Mouse (Mus musculus): ENCODE measurements around the gene Slc6a3. TPM values are rescaled to one million over a fixed set of nuclear protein-coding genes. Genes with fewer than 3 reads are reported as not detected.

Gene Slc6a3
- 0.06 and 0.13 TPM in 2 replicates for polyA plus RNA-seq (2015; fragmentation: Nextera tagmentation; extraction: Ambion mirVana)

- H3K36me3 ChIP-seq = no peaks in the 10 kb centered on the region
- no peak within 1 kb of the TSS for H3K27ac ChIP-seq
- H3K4me2 ChIP-seq = peak within 1 kb of the TSS; percentile 80
- whole genome bisulfite sequencing = under 1% methylated on average over 26 of the region's 26 CpGs
- H3K4me1 ChIP-seq (replicated peaks) = peaks cover 11% of the 10 kb centered on the region
- peaks cover 70% of the 10 kb centered on the region for H3K27me3 ChIP-seq
- H3K9me3 ChIP-seq = no peaks in the 10 kb centered on the region
- peak within 1 kb of the TSS; percentile 61 for H3K9ac ChIP-seq
- ATAC-seq (ENCODE audit: low FRiP score) = peak; percentile 80
- H3K4me3 ChIP-seq = peak within 1 kb of the TSS; percentile 48
Observed at GRCm38 (mm10) chr13:73536403-73536821, at the start of gene Slc6a3. Gene Slc6a3, plus strand, starts transcription at chr13:73536747.

- Histone ChIP-seq H3K9me3 (0 out of 2 replicates have a peak, but pooled peaks cover 10% of the 10 kb centered on the region), H3K4me3 (no peak overlapping the region), H3K36me3 (peaks cover 70% of the 10 kb centered on the region), H3K27me3 (no peaks in the 10 kb centered on the region), H3K4me2 (no peak overlapping the region), H3K9ac (no peak overlapping the region), H3K4me1 (replicated peaks) (peaks cover 8% of the 10 kb centered on the region), H3K27ac (no peak overlapping the region)
- WGBS = 57% methylated on average over 3 of the region's 3 CpGs
- ATAC-seq (ENCODE audit: low FRiP score) = no peak
Observed at GRCm38 (mm10) chr13:73488105-73488504, 48.4 kb upstream of the Slc6a3 start.

GRCm38 (mm10) chr13:73488707-73489106 lies 47.8 kb upstream of the Slc6a3 start:
- Histone ChIP-seq H3K9me3 (0 out of 2 replicates have a peak, but pooled peaks cover 10% of the 10 kb centered on the region), H3K27ac (no peak overlapping the region), H3K27me3 (no peaks in the 10 kb centered on the region), H3K36me3 (peaks cover 73% of the 10 kb centered on the region), H3K4me2 (no peak overlapping the region), H3K9ac (no peak overlapping the region), H3K4me1 (replicated peaks) (peaks cover 7% of the 10 kb centered on the region), H3K4me3 (no peak overlapping the region)
- no peak for ATAC-seq (ENCODE audit: low FRiP score)
- WGBS = 92% methylated on average over 9 of the region's 9 CpGs

GRCm38 (mm10) chr13:73489986-73490385 lies 46.6 kb upstream of the Slc6a3 start:
- WGBS = 93% methylated on average over 3 of the region's 3 CpGs
- H3K4me2 ChIP-seq = no peak overlapping the region
- peaks cover 5% of the 10 kb centered on the region; the same call in 1 of the 2 replicates for H3K4me1 ChIP-seq (replicated peaks)
- no peak overlapping the region for H3K27ac ChIP-seq
- no peak overlapping the region for H3K9ac ChIP-seq
- H3K9me3 ChIP-seq = 0 out of 2 replicates have a peak, but pooled peaks cover 10% of the 10 kb centered on the region
- no peaks in the 10 kb centered on the region for H3K27me3 ChIP-seq
- ATAC-seq (ENCODE audit: low FRiP score) = no peak
- H3K4me3 ChIP-seq = no peak overlapping the region
- H3K36me3 ChIP-seq = peaks cover 83% of the 10 kb centered on the region

GRCm38 (mm10) chr13:73490564-73491170 lies 45.9 kb upstream of the Slc6a3 start:
- no peak overlapping the region for H3K27ac ChIP-seq
- no peak overlapping the region for H3K9ac ChIP-seq
- H3K4me3 ChIP-seq = no peak overlapping the region
- no peak overlapping the region for H3K4me2 ChIP-seq
- WGBS = 80% methylated on average over 8 of the region's 8 CpGs
- no peak; the same call in 1 of the 2 replicates for ATAC-seq (ENCODE audit: low FRiP score)
- H3K9me3 ChIP-seq = 0 out of 2 replicates have a peak, but pooled peaks cover 10% of the 10 kb centered on the region
- peaks cover 5% of the 10 kb centered on the region; the same call in 1 of the 2 replicates for H3K4me1 ChIP-seq (replicated peaks)
- H3K36me3 ChIP-seq = peaks cover 83% of the 10 kb centered on the region
- no peaks in the 10 kb centered on the region for H3K27me3 ChIP-seq

- peaks cover 5% of the 10 kb centered on the region; the same call in 1 of the 2 replicates for H3K4me1 ChIP-seq (replicated peaks)
- no peak overlapping the region for H3K4me3 ChIP-seq
- no peak overlapping the region for H3K4me2 ChIP-seq
- H3K9me3 ChIP-seq = no peaks in the 10 kb centered on the region
- no peaks in the 10 kb centered on the region for H3K27me3 ChIP-seq
- no peak overlapping the region for H3K27ac ChIP-seq
- WGBS = 94% methylated on average over 4 of the region's 4 CpGs
- peaks cover 92% of the 10 kb centered on the region for H3K36me3 ChIP-seq
- ATAC-seq (ENCODE audit: low FRiP score) = no peak
- H3K9ac ChIP-seq = no peak overlapping the region
Observed at GRCm38 (mm10) chr13:73493183-73493582, 43.4 kb upstream of the Slc6a3 start.

- H3K4me2 ChIP-seq = no peak overlapping the region
- WGBS = 99% methylated on average over 9 of the region's 9 CpGs
Observed at GRCm38 (mm10) chr13:73494528-73494927, 42.0 kb upstream of the Slc6a3 start.

GRCm38 (mm10) chr13:73496137-73496536 lies 40.4 kb upstream of the Slc6a3 start:
- no peaks in the 10 kb centered on the region for H3K4me1 ChIP-seq (replicated peaks)
- H3K9ac ChIP-seq = no peak overlapping the region
- no peak overlapping the region for H3K4me2 ChIP-seq
- no peak overlapping the region for H3K4me3 ChIP-seq
- no peak for ATAC-seq (ENCODE audit: low FRiP score)
- no peaks in the 10 kb centered on the region for H3K27me3 ChIP-seq
- 76% methylated on average over 2 of the region's 2 CpGs for WGBS
- H3K27ac ChIP-seq = no peak overlapping the region
- H3K36me3 ChIP-seq = peaks cover 94% of the 10 kb centered on the region
- no peaks in the 10 kb centered on the region for H3K9me3 ChIP-seq

More at GRCm38 (mm10) chr13:73494528-73494927, 42.0 kb upstream of the Slc6a3 start:
- Histone ChIP-seq H3K9me3 (no peaks in the 10 kb centered on the region), H3K4me3 (no peak overlapping the region), H3K27ac (no peak overlapping the region), H3K36me3 (peaks cover 93% of the 10 kb centered on the region), H3K9ac (no peak overlapping the region), H3K4me1 (replicated peaks) (peaks cover 5% of the 10 kb centered on the region; the same call in 1 of the 2 replicates), H3K27me3 (no peaks in the 10 kb centered on the region)
- no peak for ATAC-seq (ENCODE audit: low FRiP score)

GRCm38 (mm10) chr13:73499893-73500604 lies 36.5 kb upstream of the Slc6a3 start:
- no peak for ATAC-seq (ENCODE audit: low FRiP score)
- Histone ChIP-seq H3K9me3 (no peaks in the 10 kb centered on the region), H3K9ac (no peak overlapping the region), H3K36me3 (peaks cover 77% of the 10 kb centered on the region), H3K4me3 (no peak overlapping the region), H3K27ac (no peak overlapping the region), H3K4me2 (no peak overlapping the region), H3K4me1 (replicated peaks) (no peaks in the 10 kb centered on the region), H3K27me3 (no peaks in the 10 kb centered on the region)
- 78% methylated on average over 6 of the region's 6 CpGs for whole genome bisulfite sequencing

- Histone ChIP-seq H3K4me3 (no peak overlapping the region), H3K36me3 (peaks cover 62% of the 10 kb centered on the region), H3K9me3 (no peaks in the 10 kb centered on the region), H3K27ac (no peak overlapping the region), H3K9ac (no peak overlapping the region), H3K4me1 (replicated peaks) (no peaks in the 10 kb centered on the region), H3K4me2 (no peak overlapping the region), H3K27me3 (no peaks in the 10 kb centered on the region)
- ATAC-seq (ENCODE audit: low FRiP score) = no peak
- 75% methylated on average over 2 of the region's 2 CpGs for WGBS
Observed at GRCm38 (mm10) chr13:73502719-73503118, 33.8 kb upstream of the Slc6a3 start.

- H3K4me2 ChIP-seq = no peak overlapping the region
- no peak overlapping the region for H3K9ac ChIP-seq
- H3K4me3 ChIP-seq = no peak overlapping the region
- H3K27ac ChIP-seq = no peak overlapping the region
- 69% methylated on average over 7 of the region's 7 CpGs for WGBS
- no peaks in the 10 kb centered on the region for H3K4me1 ChIP-seq (replicated peaks)
- H3K27me3 ChIP-seq = no peaks in the 10 kb centered on the region
- peak; percentile 73 for ATAC-seq (ENCODE audit: low FRiP score)
- H3K36me3 ChIP-seq = peaks cover 55% of the 10 kb centered on the region
- no peaks in the 10 kb centered on the region for H3K9me3 ChIP-seq
Observed at GRCm38 (mm10) chr13:73505686-73506467, 30.7 kb upstream of the Slc6a3 start.

Data from hindbrain, embryonic 13.5 days (tissue).